Mouse (Mus musculus): ENCODE data around the gene Bcl2a1c. TPM values are rescaled to one million over a fixed set of nuclear protein-coding genes. Genes with fewer than 3 reads are reported as not detected.

Bcl2a1c gene
- polyA plus RNA-seq, 2 experiments = not detected

- Histone ChIP-seq H3K36me3 (replicated peaks; ENCODE audit: control insufficient read depth, insufficient read depth, low read depth) (no peaks in the 10 kb centered on the region), H3K9me3 (ENCODE audit: control insufficient read depth, low read length) (no peaks in the 10 kb centered on the region), H3K4me1 (replicated peaks; ENCODE audit: control insufficient read depth in 2 of 2, insufficient read depth in 2 of 2, low read length in 1 of 2) (no peaks in the 10 kb centered on the region), H3K27ac (no peak overlapping the region), H3K27me3 (ENCODE audit: control insufficient read depth, insufficient read depth, low read length) (no peaks in the 10 kb centered on the region), H3K4me2 (ENCODE audit: low read depth) (no peak overlapping the region), H3K4me3 (ENCODE audit: insufficient read depth in 1 of 2, low read depth in 2 of 2, low read length in 2 of 2) (no peak overlapping the region), H3K9ac (replicated peaks) (no peak overlapping the region)
- WGBS (ENCODE audit: insufficient replicate concordance) = 79% methylated on average over 10 of the region's 10 CpGs
- ATAC-seq (ENCODE audit: insufficient read depth) (no peak), DNase-seq (ENCODE audit: low read depth in 3 of 3, low spot score in 3 of 3) (no peak)
- TF ChIP-seq EP300 (IDR thresholded peaks at IDR 0.05; ENCODE audit: low read depth) (no peak), CTCF (IDR thresholded peaks at IDR 0.05; ENCODE audit: low read depth) (no peak)
Observed at GRCm38 (mm10) chr9:114377168-114377567, 47.2 kb downstream of the Bcl2a1c start.

- Histone ChIP-seq H3K27ac (no peak overlapping the region), H3K9ac (replicated peaks) (no peak overlapping the region), H3K9me3 (ENCODE audit: control insufficient read depth, low read length) (no peaks in the 10 kb centered on the region), H3K4me3 (ENCODE audit: insufficient read depth in 1 of 2, low read depth in 2 of 2, low read length in 2 of 2) (no peak overlapping the region), H3K4me1 (replicated peaks; ENCODE audit: control insufficient read depth in 2 of 2, insufficient read depth in 2 of 2, low read length in 1 of 2) (no peaks in the 10 kb centered on the region), H3K27me3 (ENCODE audit: control insufficient read depth, insufficient read depth, low read length) (no peaks in the 10 kb centered on the region), H3K36me3 (replicated peaks; ENCODE audit: control insufficient read depth, insufficient read depth, low read depth) (no peaks in the 10 kb centered on the region), H3K4me2 (ENCODE audit: low read depth) (no peak overlapping the region)
- 80% methylated on average over 12 of the region's 12 CpGs for WGBS (ENCODE audit: insufficient replicate concordance)
- TF ChIP-seq CTCF (IDR thresholded peaks at IDR 0.05; ENCODE audit: low read depth) = no peak
- no peak for TF ChIP-seq EP300 (IDR thresholded peaks at IDR 0.05; ENCODE audit: low read depth)
- ATAC-seq (ENCODE audit: insufficient read depth) = no peak
- no peak for DNase-seq (ENCODE audit: low read depth in 3 of 3, low spot score in 3 of 3)
Observed at GRCm38 (mm10) chr9:114379871-114380270, 49.9 kb downstream of the Bcl2a1c start.

Other genes with a start within 250 kb of the Bcl2a1c start
- 12.8 and 13.1 TPM in 2 replicates for gene Crtap, start 60.5 kb downstream of the Bcl2a1c start, polyA plus RNA-seq (2012; rRNA removed)
- 13.7 and 19.6 TPM in 2 replicates for gene Crtap, start 60.5 kb downstream of the Bcl2a1c start, polyA plus RNA-seq (2014; fragmentation: Nextera tagmentation; extraction: Ambion mirVana)
- 10.2 and 10.5 TPM in 2 replicates for gene Glb1, start 70.9 kb downstream of the Bcl2a1c start, polyA plus RNA-seq (2012; rRNA removed)
- gene Glb1, start 70.9 kb downstream of the Bcl2a1c start, polyA plus RNA-seq (2014; fragmentation: Nextera tagmentation; extraction: Ambion mirVana) = 13.1 TPM in 2 replicates
- gene Tmppe, start 71.0 kb downstream of the Bcl2a1c start, polyA plus RNA-seq (2012; rRNA removed) = 1.2 TPM in 2 replicates
- 0.36 and 0.62 TPM in 2 replicates for gene Tmppe, start 71.0 kb downstream of the Bcl2a1c start, polyA plus RNA-seq (2014; fragmentation: Nextera tagmentation; extraction: Ambion mirVana)
- gene Ccr4, start 174.8 kb downstream of the Bcl2a1c start, polyA plus RNA-seq (2012; rRNA removed) = not detected in 2 replicates
- gene Ccr4, start 174.8 kb downstream of the Bcl2a1c start, polyA plus RNA-seq (2014; fragmentation: Nextera tagmentation; extraction: Ambion mirVana) = not detected in 2 replicates
- not detected in 2 replicates for gene C130032M10Rik, start 185.6 kb downstream of the Bcl2a1c start, polyA plus RNA-seq (2012; rRNA removed)
- gene C130032M10Rik, start 185.6 kb downstream of the Bcl2a1c start, polyA plus RNA-seq (2014; fragmentation: Nextera tagmentation; extraction: Ambion mirVana) = not detected in 2 replicates
- 0.61 and 0.74 TPM in 2 replicates for gene Trim71, start 234.2 kb downstream of the Bcl2a1c start, polyA plus RNA-seq (2012; rRNA removed)
- 0.62 and 0.82 TPM in 2 replicates for gene Trim71, start 234.2 kb downstream of the Bcl2a1c start, polyA plus RNA-seq (2014; fragmentation: Nextera tagmentation; extraction: Ambion mirVana)

Data from liver, embryonic 14.5 days (tissue).